Mouse (Mus musculus) gastrocnemius, postnatal 14 days (tissue): ENCODE results near the gene Gm10190. TPM values are rescaled to one million over a fixed set of nuclear protein-coding genes. Genes with fewer than 3 reads are reported as not detected.
"Not testable (repeated sequence)": the region's sequence is repeated elsewhere in the genome, so short reads cannot be mapped to it uniquely, and the experiment has no call there.

Source experiments
- DNase-seq: peaks from one replicate; pipeline ENCODE4 v3.0.0; 2021; ENCODE audit warnings: mixed read lengths
- intact Hi-C: fragments of 180-260 bp; cut with DNase I; formaldehyde crosslinking; loops from one replicate; pipeline ENCODE4 v1.15.1; 2025; ENCODE audit warnings: low total_unique reads
- long read RNA-seq, 2 experiments: library from polyadenylated mRNA; stranded (forward); transcript quantifications; one replicate each; pipeline ENCODE4 v2.0.0; 2021
- total RNA-seq, 2 experiments: library from RNA; stranded (reverse); gene quantifications; 2 replicates each; pipeline ENCODE4 v1.2.3; 2021

The Gm10190 gene
- total RNA-seq: not detected
- long read RNA-seq, experiment 1: 0 reads
- long read RNA-seq, experiment 2, partial matches to known transcripts: 0 of 1 reads
- long read RNA-seq, experiment 2, other reads (novel, unspliced or antisense): 0 of 1 reads

- DNase-seq: peak; percentile 90
- intact Hi-C loops: no loop called here
Observed at GRCm38 (mm10) chr17:80372989-80373725, at the start of gene Gm10190. Gene Gm10190, minus strand, starts transcription at chr17:80373541.

GRCm38 (mm10) chr17:80420998-80421397 lies 47.7 kb upstream of the Gm10190 start:
- intact Hi-C loops: no loop called here
- no peak for DNase-seq

- no peak for DNase-seq
- intact Hi-C loops: no loop called here
Observed at GRCm38 (mm10) chr17:80418572-80419210, 45.4 kb upstream of the Gm10190 start.

- DNase-seq: no peak
Observed at GRCm38 (mm10) chr17:80411182-80411581, 37.8 kb upstream of the Gm10190 start.

GRCm38 (mm10) chr17:80398243-80398642 lies 24.9 kb upstream of the Gm10190 start:
- DNase-seq: no peak
- intact Hi-C loops: no loop called here

More at GRCm38 (mm10) chr17:80411182-80411581, 37.8 kb upstream of the Gm10190 start:
- intact Hi-C loops: no loop called here

- intact Hi-C loops: no loop called here
- peak; percentile 57 for DNase-seq
Observed at GRCm38 (mm10) chr17:80391423-80392403, 18.4 kb upstream of the Gm10190 start.

GRCm38 (mm10) chr17:80390024-80390423 lies 16.7 kb upstream of the Gm10190 start:
- intact Hi-C loops: no loop called here
- DNase-seq: no peak

GRCm38 (mm10) chr17:80385671-80386070 lies 12.3 kb upstream of the Gm10190 start:
- no peak for DNase-seq
- intact Hi-C loops: no loop called here

GRCm38 (mm10) chr17:80378386-80378785 lies 5.0 kb upstream of the Gm10190 start:
- DNase-seq, intact Hi-C loops: not testable (repeated sequence)

GRCm38 (mm10) chr17:80373726-80374096 lies 370 bp upstream of the Gm10190 start:
- DNase-seq: peak; percentile 36
- intact Hi-C loops: no loop called here

- intact Hi-C loops: loop anchor here (10.0 kb wide), 1 partner anchor 74 kb away; the partner anchor contains the start of genes Dhx57 and Morn2
Observed at GRCm38 (mm10) chr17:80368606-80369005, 4.7 kb downstream of the Gm10190 start.

GRCm38 (mm10) chr17:80367276-80367675 lies 6.1 kb downstream of the Gm10190 start:
- intact Hi-C loops: loop anchor here (10.0 kb wide), 1 partner anchor 72 kb away; the partner anchor contains the start of genes Dhx57 and Morn2
- DNase-seq: no peak

More at GRCm38 (mm10) chr17:80368606-80369005, 4.7 kb downstream of the Gm10190 start:
- no peak for DNase-seq

GRCm38 (mm10) chr17:80360245-80360644 lies 13.1 kb downstream of the Gm10190 start:
- DNase-seq: no peak
- intact Hi-C loops: loop anchor here (10.0 kb wide), 1 partner anchor 65 kb away; the partner anchor contains the start of genes Dhx57 and Morn2

GRCm38 (mm10) chr17:80347234-80347633 lies 26.1 kb downstream of the Gm10190 start:
- no peak for DNase-seq
- intact Hi-C loops: no loop called here

- intact Hi-C loops: no loop called here
- no peak for DNase-seq
Observed at GRCm38 (mm10) chr17:80346591-80347125, 26.7 kb downstream of the Gm10190 start.

GRCm38 (mm10) chr17:80345277-80345676 lies 28.1 kb downstream of the Gm10190 start:
- intact Hi-C loops: no loop called here
- DNase-seq: peak; percentile 25

GRCm38 (mm10) chr17:80332386-80332785 lies 41.0 kb downstream of the Gm10190 start:
- no peak for DNase-seq
- intact Hi-C loops: no loop called here

GRCm38 (mm10) chr17:80326431-80326830 lies 46.9 kb downstream of the Gm10190 start:
- intact Hi-C loops: no loop called here
- DNase-seq: no peak

GRCm38 (mm10) chr17:80325456-80325855 lies 47.9 kb downstream of the Gm10190 start:
- DNase-seq: no peak
- intact Hi-C loops: no loop called here
